Mouse (Mus musculus) intestine, embryonic 16.5 days (tissue): ENCODE data around the gene Lmo7. TPM values are rescaled to one million over a fixed set of nuclear protein-coding genes. Genes with fewer than 3 reads are reported as not detected.

ENCODE experiments used
- ATAC-seq: fragments of 200-750 bp; cut with Nextera tagmentation; 2 replicates; pipeline ENCODE4 v1.8.0; 2017; ENCODE audit warnings: moderate TSS enrichment, moderate library complexity
- H3K27ac ChIP-seq: fragments of 300-500 bp; sonication (generic); 2 replicates; pipeline ENCODE4 v1.5.1; 2014; ENCODE audit warnings: mild to moderate bottlenecking, low read length
- H3K27me3 ChIP-seq: fragments of 300-500 bp; sonication (generic); replicated peaks from 2 replicates; pipeline ENCODE4 v1.6.1; 2014; ENCODE audit warnings: low read length, control low read depth, mixed read lengths; ENCODE audit not compliant: control insufficient read depth, insufficient read depth
- H3K36me3 ChIP-seq: fragments of 300-500 bp; sonication (generic); 2 replicates; pipeline ENCODE4 v1.6.1; 2014; ENCODE audit warnings: low read length, control low read depth; ENCODE audit not compliant: control insufficient read depth, insufficient read depth
- H3K4me1 ChIP-seq: fragments of 300-500 bp; sonication (generic); 2 replicates; pipeline ENCODE4 v1.6.1; 2014; ENCODE audit warnings: low read length, control low read depth, mixed read lengths; ENCODE audit not compliant: control insufficient read depth, insufficient read depth
- H3K4me2 ChIP-seq: fragments of 300-500 bp; sonication (generic); 2 replicates; pipeline ENCODE4 v1.6.1; 2014; ENCODE audit warnings: low read depth, low read length, control low read depth
- H3K4me3 ChIP-seq: fragments of 300-500 bp; sonication (generic); 2 replicates; pipeline ENCODE4 v1.5.1; 2014; ENCODE audit warnings: mild to moderate bottlenecking, low read length
- H3K9ac ChIP-seq: fragments of 300-500 bp; sonication (generic); 2 replicates; pipeline ENCODE4 v1.6.1; 2014; ENCODE audit warnings: low read depth, low read length
- H3K9me3 ChIP-seq: fragments of 300-500 bp; sonication (generic); 2 replicates; pipeline ENCODE4 v1.6.1; 2016; ENCODE audit warnings: low read length, control low read depth; ENCODE audit not compliant: control insufficient read depth
- WGBS: fragments of 180-500 bp; shearing (Covaris S2); extraction: QIAGEN DNeasy Blood & Tissue Kit; methylation state at CpG from one replicate; pipeline ENCODE4 v1.1.7; 2014; 5-methylcytosine and 5-hydroxymethylcytosine counted together
- polyA plus RNA-seq: library from polyadenylated mRNA; unstranded; fragments of >200 nt; fragmentation: Nextera tagmentation; extraction: Ambion mirVana; gene quantifications from 2 replicates; pipeline ENCODE4 v1.2.1, GENCODE M21; 2015

Gene Lmo7
- polyA plus RNA-seq, 1 experiment from 2014 or later: 19.4 TPM

DNA sequence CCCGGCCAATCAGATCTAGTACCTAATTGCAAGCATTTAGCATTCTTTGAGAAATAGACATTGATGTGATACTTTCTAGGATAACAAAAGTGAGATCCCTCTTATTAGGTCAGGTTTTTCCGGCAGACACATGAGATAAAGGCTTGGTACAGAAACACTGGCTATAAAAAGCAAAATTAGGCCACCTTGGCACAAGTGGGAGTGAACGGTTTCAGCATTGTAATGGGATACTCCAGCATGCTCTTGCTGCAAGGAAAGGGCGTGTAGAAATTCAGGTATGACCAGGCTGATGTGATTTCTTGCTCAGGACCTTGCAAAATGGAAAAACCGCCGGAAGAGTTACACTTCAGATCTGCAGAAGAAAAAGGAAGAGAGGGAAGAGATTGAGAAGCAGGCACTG is 168.5 kb downstream of the Lmo7 start:
- 82% methylated on average over 6 of the region's 6 CpGs for WGBS
- no peak for ATAC-seq

DNA sequence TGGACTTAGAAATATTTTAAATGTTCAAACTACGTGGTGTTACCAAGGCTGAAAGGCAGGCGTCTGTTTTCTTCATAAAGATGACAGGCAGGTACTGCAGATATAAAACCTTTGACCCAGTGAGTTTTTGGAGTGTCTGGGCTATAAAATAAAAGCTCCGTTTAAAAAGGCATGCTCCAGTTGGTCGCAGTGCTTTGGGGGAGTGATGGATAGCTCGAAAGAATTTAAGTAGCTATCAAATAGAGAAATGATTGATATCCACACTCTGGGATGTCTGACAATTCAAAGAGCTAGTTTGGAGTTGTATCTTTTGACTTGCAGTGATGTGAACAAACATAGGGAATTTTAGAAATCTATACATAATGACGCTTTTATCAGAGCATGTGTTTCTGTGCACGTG is 171.7 kb downstream of the Lmo7 start:
- 44% methylated on average over 7 of the region's 7 CpGs for WGBS
- H3K9ac ChIP-seq: no peak overlapping the region
- no peaks in the 10 kb centered on the region for H3K27me3 ChIP-seq
- no peak overlapping the region for H3K4me2 ChIP-seq
- H3K27ac ChIP-seq: no peak overlapping the region
- H3K9me3 ChIP-seq: no peaks in the 10 kb centered on the region
- no peaks in the 10 kb centered on the region for H3K4me1 ChIP-seq
- H3K4me3 ChIP-seq: no peak overlapping the region
- ATAC-seq: no peak
- H3K36me3 ChIP-seq: no peaks in the 10 kb centered on the region

More for the DNA sequence above, 168.5 kb downstream of the Lmo7 start:
- Histone ChIP-seq H3K27ac (no peak overlapping the region), H3K36me3 (no peaks in the 10 kb centered on the region), H3K4me3 (no peak overlapping the region), H3K4me1 (no peaks in the 10 kb centered on the region), H3K9ac (no peak overlapping the region), H3K9me3 (no peaks in the 10 kb centered on the region), H3K27me3 (no peaks in the 10 kb centered on the region), H3K4me2 (no peak overlapping the region)

DNA sequence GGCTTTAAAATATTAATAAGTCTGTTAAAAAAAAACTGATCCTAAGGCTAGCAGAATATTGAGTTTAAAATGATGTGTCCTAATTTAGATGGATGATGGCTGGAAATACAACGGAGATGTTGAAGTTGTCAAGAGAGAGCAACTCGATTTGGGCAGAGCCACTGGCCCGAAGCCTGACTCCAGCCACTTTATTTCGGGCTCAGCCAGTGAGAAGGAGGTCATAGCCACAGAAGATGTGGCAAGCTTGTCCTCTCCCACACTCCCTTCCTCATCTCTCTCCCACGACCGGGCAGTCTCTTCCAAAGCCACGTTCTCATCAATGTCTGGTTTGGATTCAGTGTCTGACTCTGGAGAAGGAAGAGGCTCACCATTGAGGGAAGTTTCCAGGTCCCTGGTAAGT is 172.2 kb downstream of the Lmo7 start:
- WGBS: 84% methylated on average over 7 of the region's 7 CpGs

DNA sequence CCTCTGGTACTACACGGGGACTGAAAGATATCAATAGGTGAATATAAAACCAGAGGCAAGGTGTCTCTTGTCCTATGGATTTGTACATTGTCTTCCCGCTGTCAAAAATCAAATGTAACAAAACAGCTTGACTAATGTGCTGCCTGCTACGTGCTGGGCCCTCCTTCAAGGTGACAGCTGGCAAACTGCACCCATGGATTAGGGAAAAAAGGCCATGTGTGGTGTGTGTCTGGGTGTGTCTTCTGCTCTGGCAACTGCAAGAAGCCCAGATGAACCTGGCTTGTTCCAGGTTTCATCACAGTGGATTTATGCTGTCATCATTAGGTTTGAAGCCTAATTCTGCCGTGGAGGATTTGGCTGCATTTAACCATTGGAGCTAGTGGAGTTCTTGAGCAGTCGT is 174.0 kb downstream of the Lmo7 start:
- Histone ChIP-seq H3K36me3 (no peaks in the 10 kb centered on the region), H3K27me3 (no peaks in the 10 kb centered on the region), H3K27ac (no peak overlapping the region), H3K9ac (no peak overlapping the region), H3K4me1 (no peaks in the 10 kb centered on the region), H3K4me2 (no peak overlapping the region), H3K9me3 (no peaks in the 10 kb centered on the region), H3K4me3 (no peak overlapping the region)
- 82% methylated on average over 5 of the region's 5 CpGs for WGBS
- ATAC-seq: no peak

More for the DNA sequence above, 172.2 kb downstream of the Lmo7 start:
- no peak overlapping the region for H3K27ac ChIP-seq
- no peaks in the 10 kb centered on the region for H3K27me3 ChIP-seq
- H3K4me2 ChIP-seq: no peak overlapping the region
- H3K4me1 ChIP-seq: no peaks in the 10 kb centered on the region
- no peaks in the 10 kb centered on the region for H3K9me3 ChIP-seq
- ATAC-seq: no peak
- no peak overlapping the region for H3K9ac ChIP-seq
- no peaks in the 10 kb centered on the region for H3K36me3 ChIP-seq
- H3K4me3 ChIP-seq: no peak overlapping the region

DNA sequence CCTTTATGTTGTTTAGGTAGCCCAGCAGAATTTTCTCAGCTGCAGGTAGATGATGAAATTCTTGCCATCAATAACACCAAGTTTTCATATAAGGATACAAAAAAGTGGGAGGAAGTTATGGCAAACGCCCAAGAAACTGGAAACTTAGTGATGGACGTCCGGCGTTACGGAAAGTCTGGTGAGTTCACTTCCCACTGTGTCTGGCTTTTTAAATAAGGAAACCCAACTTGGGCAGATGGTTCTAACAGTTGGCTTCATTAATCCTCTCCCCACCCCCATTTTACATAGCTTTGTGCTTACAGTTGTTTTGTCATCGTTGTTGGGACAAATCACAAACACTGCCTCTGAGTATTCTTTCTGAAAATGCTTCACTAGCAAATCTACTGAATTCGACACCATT is 182.2 kb downstream of the Lmo7 start:
- 74% methylated on average over 7 of the region's 7 CpGs for WGBS
- H3K9me3 ChIP-seq: no peaks in the 10 kb centered on the region
- ATAC-seq: no peak

DNA sequence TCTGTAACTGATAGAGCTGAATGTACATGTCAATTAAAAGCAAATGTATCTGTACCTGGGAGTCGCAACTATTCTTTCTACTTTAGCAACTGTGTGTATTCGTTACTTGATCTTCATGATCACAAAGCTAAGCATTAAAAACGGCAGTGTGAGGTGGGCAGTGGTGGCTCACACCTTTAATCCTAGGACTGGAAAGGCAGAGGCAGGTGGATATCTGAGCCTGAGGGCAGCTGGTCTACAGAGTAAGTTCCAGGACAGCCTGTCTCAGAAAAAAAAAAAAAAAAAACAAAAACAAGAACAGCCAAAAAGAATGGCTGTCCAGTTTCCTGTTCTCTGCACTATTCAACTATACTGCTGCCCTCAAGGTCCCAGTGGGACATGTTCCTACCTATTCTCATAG is 182.6 kb downstream of the Lmo7 start:
- H3K4me2 ChIP-seq: no peak overlapping the region
- no peak overlapping the region for H3K27ac ChIP-seq
- H3K9ac ChIP-seq: no peak overlapping the region
- H3K4me1 ChIP-seq: peaks cover 3% of the 10 kb centered on the region; the same call in 1 of the 2 replicates
- H3K36me3 ChIP-seq: no peaks in the 10 kb centered on the region
- H3K9me3 ChIP-seq: no peaks in the 10 kb centered on the region
- WGBS: 90% methylated on average over 3 of the region's 3 CpGs
- no peak for ATAC-seq
- no peaks in the 10 kb centered on the region for H3K27me3 ChIP-seq
- H3K4me3 ChIP-seq: no peak overlapping the region

More for the DNA sequence above, 182.2 kb downstream of the Lmo7 start:
- peaks cover 3% of the 10 kb centered on the region; the same call in 1 of the 2 replicates for H3K4me1 ChIP-seq
- no peaks in the 10 kb centered on the region for H3K27me3 ChIP-seq
- H3K9ac ChIP-seq: no peak overlapping the region
- H3K27ac ChIP-seq: no peak overlapping the region
- no peak overlapping the region for H3K4me3 ChIP-seq
- no peaks in the 10 kb centered on the region for H3K36me3 ChIP-seq
- H3K4me2 ChIP-seq: no peak overlapping the region

DNA sequence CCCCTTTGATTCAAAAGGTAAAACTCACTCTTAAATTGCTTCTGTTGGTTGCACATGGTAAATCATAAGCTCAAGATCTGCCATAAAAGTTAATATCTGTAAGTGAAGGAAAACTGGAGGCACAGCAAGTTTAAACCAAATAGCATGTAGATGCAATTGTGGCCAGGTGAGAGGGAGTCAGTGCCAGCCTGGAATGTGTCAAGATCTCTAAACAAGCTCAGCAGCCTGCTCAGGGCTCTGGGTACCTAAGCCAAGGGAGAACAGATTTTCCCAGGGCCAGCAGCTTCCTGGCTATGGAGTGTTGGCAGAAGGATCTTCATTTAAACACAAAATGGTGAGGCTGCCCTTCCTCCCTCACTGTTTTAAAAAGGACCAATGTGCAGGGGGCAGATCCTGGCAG is 184.6 kb downstream of the Lmo7 start:
- no peaks in the 10 kb centered on the region for H3K9me3 ChIP-seq
- H3K4me2 ChIP-seq: no peak overlapping the region
- H3K4me1 ChIP-seq: peaks cover 3% of the 10 kb centered on the region; the same call in 1 of the 2 replicates
- no peaks in the 10 kb centered on the region for H3K27me3 ChIP-seq
- H3K36me3 ChIP-seq: 0 out of 2 replicates have a peak, but pooled peaks cover under 1% of the 10 kb centered on the region
- H3K9ac ChIP-seq: no peak overlapping the region
- peak; percentile 58; the same call in 1 of the 2 replicates for ATAC-seq
- H3K4me3 ChIP-seq: no peak overlapping the region
- H3K27ac ChIP-seq: peak overlapping the region; percentile 1; the same call in 1 of the 2 replicates

DNA sequence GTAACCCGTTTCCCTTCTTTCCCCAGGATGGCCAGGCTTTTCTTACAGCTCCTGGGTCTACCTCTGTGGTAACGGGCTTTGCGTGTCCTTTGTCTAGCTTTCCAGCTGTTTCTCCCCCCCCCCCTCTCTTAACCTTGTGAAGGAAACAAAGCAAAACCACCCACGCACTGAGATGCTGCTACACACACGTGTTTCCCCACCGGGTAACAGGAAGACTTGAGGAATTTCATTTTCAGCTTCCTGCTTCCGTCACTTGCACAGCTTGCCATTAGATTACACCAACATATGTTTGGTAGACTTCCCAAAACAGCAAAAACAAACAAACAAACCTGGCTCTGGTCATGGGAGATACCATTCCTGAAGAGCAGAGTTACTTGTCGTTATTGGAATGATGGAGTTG is 186.1 kb downstream of the Lmo7 start:
- no peak for ATAC-seq
- H3K27me3 ChIP-seq: no peaks in the 10 kb centered on the region
- WGBS: 82% methylated on average over 8 of the region's 8 CpGs
- H3K4me2 ChIP-seq: no peak overlapping the region
- H3K4me3 ChIP-seq: no peak overlapping the region
- no peak overlapping the region for H3K27ac ChIP-seq
- H3K36me3 ChIP-seq: 0 out of 2 replicates have a peak, but pooled peaks cover 4% of the 10 kb centered on the region
- H3K9me3 ChIP-seq: no peaks in the 10 kb centered on the region
- H3K9ac ChIP-seq: no peak overlapping the region
- peaks cover 3% of the 10 kb centered on the region; the same call in 1 of the 2 replicates for H3K4me1 ChIP-seq

DNA sequence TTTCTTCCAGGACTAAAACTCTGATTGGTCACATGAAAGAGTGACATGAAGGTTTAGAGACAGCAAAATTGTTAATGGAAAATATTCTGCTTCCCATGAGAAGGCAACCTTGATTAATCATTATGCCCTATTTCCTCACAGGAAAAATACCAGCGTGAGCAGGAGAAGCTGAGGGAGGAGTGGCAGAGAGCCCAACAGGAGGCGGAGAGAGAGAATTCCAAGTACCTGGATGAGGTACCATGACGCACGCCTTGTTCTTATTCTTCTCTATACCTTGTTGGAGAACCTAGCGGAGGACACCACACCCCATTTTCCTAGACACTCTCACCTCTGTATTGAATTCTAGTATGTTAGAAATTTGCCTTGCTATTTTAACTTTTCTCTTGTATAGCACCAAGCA is 188.7 kb downstream of the Lmo7 start:
- Histone ChIP-seq H3K27me3 (no peaks in the 10 kb centered on the region), H3K27ac (no peak overlapping the region), H3K4me1 (peaks cover 3% of the 10 kb centered on the region; the same call in 1 of the 2 replicates), H3K9me3 (no peaks in the 10 kb centered on the region), H3K36me3 (0 out of 2 replicates have a peak, but pooled peaks cover 4% of the 10 kb centered on the region), H3K9ac (no peak overlapping the region), H3K4me3 (no peak overlapping the region), H3K4me2 (no peak overlapping the region)
- WGBS: 93% methylated on average over 5 of the region's 5 CpGs
- ATAC-seq: no peak

DNA sequence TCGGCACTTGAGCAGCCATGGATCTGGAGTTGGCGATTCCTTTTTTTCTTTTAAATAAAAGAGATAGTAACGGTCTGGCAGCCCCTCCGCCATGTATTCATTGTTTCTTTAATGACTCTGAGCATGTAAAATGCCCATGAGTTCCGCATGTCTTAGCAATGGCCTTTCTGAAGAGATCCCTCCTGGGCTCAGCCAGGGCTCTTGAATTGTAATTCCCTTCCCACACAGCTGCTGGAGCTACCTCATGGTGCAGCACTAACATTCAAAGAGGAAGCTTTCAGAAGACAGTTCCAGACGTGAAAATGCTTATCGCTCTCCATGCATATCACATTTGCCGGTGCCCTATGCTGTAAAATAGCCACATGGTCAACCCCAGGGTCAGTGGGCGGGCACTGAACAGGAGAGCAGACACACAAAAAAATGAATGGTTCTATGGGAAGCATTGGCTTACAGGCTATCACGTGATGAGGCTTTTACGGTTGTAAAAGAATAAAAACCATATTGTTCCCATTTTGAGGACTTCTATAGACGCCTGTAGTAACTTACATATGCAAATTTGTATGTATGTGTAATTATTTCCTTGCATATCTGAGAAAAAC is 198.0 kb downstream of the Lmo7 start:
- Histone ChIP-seq H3K9ac (no peak overlapping the region), H3K4me3 (no peak overlapping the region), H3K9me3 (no peaks in the 10 kb centered on the region), H3K4me1 (no peaks in the 10 kb centered on the region), H3K27me3 (no peaks in the 10 kb centered on the region), H3K36me3 (0 out of 2 replicates have a peak, but pooled peaks cover 3% of the 10 kb centered on the region), H3K27ac (no peak overlapping the region), H3K4me2 (no peak overlapping the region)
- 83% methylated on average over 12 of the region's 12 CpGs for WGBS
- ATAC-seq: no peak
